Mouse (Mus musculus) retina, postnatal 1 day (tissue): Measurements from ENCODE around the gene Nudt22.

ENCODE experiments used
- DNase-seq: peaks from one replicate; pipeline ENCODE4 v3.0.0-alpha.2; 2012

Gene Nudt22

DNA sequence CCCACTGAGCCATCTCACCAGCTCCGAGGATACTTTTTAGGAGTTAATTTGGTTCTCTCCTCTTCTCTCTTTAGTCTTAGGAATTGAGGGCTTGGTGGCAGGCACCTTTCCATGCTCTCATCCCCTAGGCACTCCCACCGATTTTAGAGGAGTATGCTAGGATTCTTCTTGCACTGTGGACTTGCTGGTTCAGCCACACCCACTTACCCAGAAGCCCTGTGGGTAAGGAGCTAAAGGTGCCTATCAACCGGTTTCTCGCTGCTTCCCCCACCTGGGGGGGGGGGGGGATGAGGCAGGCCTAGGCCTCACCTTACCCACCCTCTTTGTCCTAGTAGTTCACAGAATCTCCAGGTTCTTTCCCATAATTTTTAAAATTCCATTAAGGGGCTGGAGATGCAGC is 48.2 kb downstream of the Nudt22 start:
- DNase-seq, result no peak

DNA sequence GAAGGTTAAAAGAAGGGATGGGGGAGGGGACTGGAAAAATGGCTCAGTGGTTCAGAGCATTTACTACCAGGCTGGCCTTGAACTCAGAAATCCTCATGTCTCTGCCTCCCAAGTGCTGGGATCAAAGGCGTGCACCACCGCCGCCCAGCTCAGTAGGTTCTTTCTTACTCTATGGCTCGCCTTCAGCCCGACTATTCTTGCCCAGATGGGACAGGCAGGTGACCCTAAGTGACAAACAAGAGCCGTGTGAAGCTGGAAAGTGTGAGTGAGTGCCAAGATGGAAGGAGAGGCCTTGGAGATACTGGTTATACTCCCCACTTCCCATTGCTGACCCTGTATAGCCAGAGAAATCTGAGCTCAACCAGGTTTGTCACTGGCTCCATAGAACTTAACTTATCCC is 52.2 kb downstream of the Nudt22 start:
- DNase-seq, result no peak
